In the genomic region with DNA sequence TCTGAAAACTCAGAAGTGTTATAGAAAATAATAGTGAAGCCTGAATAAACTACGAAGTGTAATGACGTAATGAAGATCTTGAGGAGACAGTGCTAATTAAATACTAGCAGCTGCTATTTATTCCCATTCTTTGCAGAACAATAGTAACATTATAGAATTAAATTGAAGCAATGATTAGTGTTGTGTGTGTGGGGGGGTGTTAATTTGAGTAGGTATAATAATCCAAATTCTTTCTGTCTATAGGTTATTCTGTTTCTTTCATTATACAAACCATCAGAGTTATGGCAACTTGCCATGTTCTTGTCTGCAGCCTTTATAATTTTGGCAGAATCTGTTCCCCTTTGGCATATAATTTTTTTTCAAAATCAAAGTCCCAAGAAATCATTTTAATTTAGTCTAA, we compare ENCODE assay signal across 16 mouse cellular contexts.
DNase-seq lines count a peak whose midpoint lies in the region; ATAC-seq lines count a peak whose summit lies in the region.
"Had no signal": no experiment of that assay in that cellular context is flagged by ENCODE, and none has a peak within 500 bp of the region (broad histone marks: within the 10 kb centered on the region; RNA-seq: fewer than 3 reads in every experiment).

No protein-coding gene starts in this region.

- peak; percentile 62 for ATAC-seq in forebrain, embryonic 13.5 days
- ATAC-seq in forebrain, embryonic 11.5 days (replicated peaks; ENCODE audit: low FRiP score): no peak
- ATAC-seq in forebrain, embryonic 15.5 days (replicated peaks): peak; percentile 51

- no peaks in the 10 kb centered on the region for H3K4me1 ChIP-seq in forebrain, embryonic 13.5 days
- H3K4me1 ChIP-seq in forebrain, embryonic 11.5 days (replicated peaks; ENCODE audit: control insufficient read depth, insufficient read depth, low read length): no peaks in the 10 kb centered on the region
- H3K4me1 ChIP-seq in forebrain, embryonic 15.5 days: peaks cover 9% of the 10 kb centered on the region; the same call in 1 of the 2 replicates
- no peaks in the 10 kb centered on the region for H3K4me1 ChIP-seq in forebrain, embryonic 10.5 days
- H3K4me1 ChIP-seq: embryonic facial prominence, embryonic 10.5 days; embryonic facial prominence, embryonic 12.5 days had no signal

- no peak overlapping the region for H3K9ac ChIP-seq in forebrain, embryonic 13.5 days
- H3K9ac ChIP-seq in forebrain, embryonic 11.5 days (ENCODE audit: low read length): no peak overlapping the region
- no peak overlapping the region for H3K9ac ChIP-seq in forebrain, embryonic 15.5 days (replicated peaks)
- H3K9ac ChIP-seq: embryonic facial prominence, embryonic 12.5 days had no signal

- no peak overlapping the region for H3K4me2 ChIP-seq in forebrain, embryonic 13.5 days
- H3K4me2 ChIP-seq in forebrain, embryonic 11.5 days (ENCODE audit: low read depth, low read length, severe bottlenecking): no peak overlapping the region
- H3K4me2 ChIP-seq in forebrain, embryonic 15.5 days (replicated peaks): no peak overlapping the region
- H3K4me2 ChIP-seq: embryonic facial prominence, embryonic 12.5 days had no signal

- no peaks in the 10 kb centered on the region for H3K9me3 ChIP-seq in forebrain, embryonic 13.5 days (replicated peaks)
- no peaks in the 10 kb centered on the region for H3K9me3 ChIP-seq in forebrain, embryonic 11.5 days (ENCODE audit: control insufficient read depth, low read length)
- H3K9me3 ChIP-seq in forebrain, embryonic 15.5 days: no peaks in the 10 kb centered on the region
- H3K9me3 ChIP-seq in forebrain, embryonic 10.5 days: no peaks in the 10 kb centered on the region
- H3K9me3 ChIP-seq: embryonic facial prominence, embryonic 10.5 days; embryonic facial prominence, embryonic 12.5 days had no signal

- WGBS in forebrain, embryonic 13.5 days: 36% methylated on average over 2 of the region's 2 CpGs
- WGBS in forebrain, embryonic 11.5 days: 82% methylated on average over 2 of the region's 2 CpGs
- 19% methylated on average over 2 of the region's 2 CpGs for WGBS in forebrain, embryonic 15.5 days
- WGBS in forebrain, embryonic 10.5 days: 88% methylated on average over 2 of the region's 2 CpGs

- no peak for DNase-seq in forebrain, embryonic 11.5 days (ENCODE audit: low spot score)
- DNase-seq in forebrain, embryonic 10.5 days (ENCODE audit: extremely low spot score, low spot score): no peak
- peak; percentile 22 for DNase-seq in retina, postnatal 1 day
- no peak for DNase-seq in retina, embryonic 14.5 days (ENCODE audit: low spot score)
- no peak for DNase-seq in right cerebral cortex, postnatal 14 days
- DNase-seq: adrenal gland, adult 2 months; adrenal gland, postnatal 10 days; adrenal gland, postnatal 25 days; cerebellum, adult 11-12 months; cerebellum, adult 2 months; cerebellum, adult 9-10 months; cerebellum, postnatal 25 days had no signal

- no peak overlapping the region for H3K4me3 ChIP-seq in forebrain, embryonic 13.5 days
- H3K4me3 ChIP-seq in forebrain, embryonic 11.5 days (ENCODE audit: low read depth, low read length): no peak overlapping the region
- H3K4me3 ChIP-seq in forebrain, embryonic 15.5 days: no peak overlapping the region
- no peak overlapping the region for H3K4me3 ChIP-seq in forebrain, embryonic 10.5 days
- H3K4me3 ChIP-seq: embryonic facial prominence, embryonic 10.5 days; embryonic facial prominence, embryonic 12.5 days had no signal

- no peaks in the 10 kb centered on the region for H3K27me3 ChIP-seq in forebrain, embryonic 13.5 days
- H3K27me3 ChIP-seq in forebrain, embryonic 11.5 days (ENCODE audit: control insufficient read depth, insufficient read depth, low read length): no peaks in the 10 kb centered on the region
- no peaks in the 10 kb centered on the region for H3K27me3 ChIP-seq in forebrain, embryonic 15.5 days
- no peaks in the 10 kb centered on the region for H3K27me3 ChIP-seq in forebrain, embryonic 10.5 days (ENCODE audit: poor library complexity, severe bottlenecking)
- H3K27me3 ChIP-seq: embryonic facial prominence, embryonic 12.5 days had no signal

- no peak overlapping the region for H3K27ac ChIP-seq in forebrain, embryonic 13.5 days
- no peak overlapping the region for H3K27ac ChIP-seq in forebrain, embryonic 11.5 days (ENCODE audit: low read depth, low read length)
- H3K27ac ChIP-seq in forebrain, embryonic 15.5 days (replicated peaks): no peak overlapping the region
- H3K27ac ChIP-seq in forebrain, embryonic 10.5 days: no peak overlapping the region
- H3K27ac ChIP-seq: embryonic facial prominence, embryonic 10.5 days; embryonic facial prominence, embryonic 12.5 days had no signal

- H3K36me3 ChIP-seq in forebrain, embryonic 13.5 days (ENCODE audit: poor library complexity, severe bottlenecking): no peaks in the 10 kb centered on the region
- H3K36me3 ChIP-seq in forebrain, embryonic 11.5 days (ENCODE audit: control insufficient read depth, insufficient read depth, low read length): no peaks in the 10 kb centered on the region
- H3K36me3 ChIP-seq in forebrain, embryonic 15.5 days: no peaks in the 10 kb centered on the region
- no peaks in the 10 kb centered on the region for H3K36me3 ChIP-seq in forebrain, embryonic 10.5 days (replicated peaks)
- H3K36me3 ChIP-seq: embryonic facial prominence, embryonic 10.5 days; embryonic facial prominence, embryonic 12.5 days had no signal
